Mouse (Mus musculus): ENCODE results near the gene Zfyve27.

DNA sequence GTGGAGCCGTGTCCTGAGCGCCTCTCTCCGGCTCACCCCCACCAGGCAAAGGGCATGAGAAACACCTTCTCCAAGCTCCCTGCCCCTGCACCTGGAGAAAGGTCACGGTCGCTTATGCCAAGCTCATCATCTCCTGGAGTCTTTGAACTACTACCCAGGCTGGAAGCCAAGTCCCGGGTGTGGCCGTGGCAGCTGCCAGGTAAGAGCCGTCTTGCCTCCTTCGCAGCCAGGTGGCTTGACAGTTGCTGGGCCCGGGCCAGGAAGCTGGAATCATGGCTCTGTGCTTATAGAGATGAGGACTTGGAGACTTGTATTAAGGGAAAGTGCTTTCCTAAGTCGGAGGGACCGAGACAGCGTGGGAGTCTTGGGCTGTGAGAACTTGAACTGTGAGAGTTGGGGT, 67.2 kb downstream of the Zfyve27 start:
- TF ChIP-seq POLR2A (IDR thresholded peaks at IDR 0.05; ENCODE audit: low read depth, low read length) (no peak), CTCF (IDR thresholded peaks at IDR 0.05; ENCODE audit: extremely low read depth, insufficient read length, insufficient replicate concordance, low read depth, low read length) (no peak)
